Mouse (Mus musculus) E14TG2a.4 (cell line): ENCODE measurements around the gene Hdac5.

ENCODE experiments used
- CTCF ChIP-seq: conservative IDR thresholded peaks from 2 replicates; pipeline ENCODE4 v1.5.1; 2014; ENCODE audit warnings: low read length
- NANOG ChIP-seq: IDR thresholded peaks from 2 replicates; pipeline ENCODE4 v1.6.1; 2014; ENCODE audit warnings: borderline replicate concordance, low read length, mixed read lengths
- POU5F1 ChIP-seq: IDR thresholded peaks from 2 replicates; pipeline ENCODE4 v1.6.1; 2014; ENCODE audit warnings: low read length, borderline replicate concordance

DNA sequence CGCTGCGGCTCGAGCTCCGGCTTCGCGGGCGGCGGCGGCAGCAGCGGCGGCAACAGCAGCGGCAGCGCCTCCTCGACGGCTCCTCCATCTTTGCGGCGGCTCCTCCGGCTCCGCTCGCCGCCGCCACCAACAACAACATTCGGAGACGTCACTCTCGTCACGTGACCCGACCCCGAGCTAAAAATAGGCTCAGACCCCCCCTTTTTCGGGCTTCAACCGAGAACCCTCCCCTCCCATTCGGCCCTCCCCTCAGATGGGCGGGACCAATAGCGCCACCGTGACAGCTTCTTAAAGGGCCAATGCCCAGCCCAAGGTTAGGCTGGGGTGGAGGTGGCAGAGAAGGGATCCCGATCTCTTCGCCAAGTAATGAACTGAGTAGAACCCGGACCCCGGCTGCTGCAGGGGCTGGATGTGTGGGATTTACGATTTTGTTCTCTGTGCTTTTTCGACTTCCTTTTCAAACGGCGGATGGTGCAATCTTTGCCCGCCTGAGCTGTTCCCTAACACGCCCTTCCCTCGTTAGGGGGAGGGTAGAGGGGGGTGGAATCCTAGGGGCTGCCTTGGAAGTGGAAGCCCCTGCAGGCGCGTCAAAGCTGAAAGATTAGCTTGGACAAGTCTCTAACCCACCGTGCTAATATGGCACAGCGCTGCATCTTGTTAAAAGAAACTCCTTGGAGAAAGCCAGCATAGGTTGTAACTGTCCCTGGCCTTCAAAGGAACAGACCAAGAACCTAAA is at the start of gene Hdac5:
- TF ChIP-seq CTCF (no peak; the same call in 1 of the 2 replicates), NANOG (no peak), POU5F1 (no peak)
